Mouse (Mus musculus): Measurements from ENCODE around the gene Gstz1. TPM values are rescaled to one million over a fixed set of nuclear protein-coding genes. Genes with fewer than 3 reads are reported as not detected.

The Gstz1 gene
- total and polyA plus RNA-seq, 3 experiments = 7.2 to 71.9 (median 51.5) TPM

DNA sequence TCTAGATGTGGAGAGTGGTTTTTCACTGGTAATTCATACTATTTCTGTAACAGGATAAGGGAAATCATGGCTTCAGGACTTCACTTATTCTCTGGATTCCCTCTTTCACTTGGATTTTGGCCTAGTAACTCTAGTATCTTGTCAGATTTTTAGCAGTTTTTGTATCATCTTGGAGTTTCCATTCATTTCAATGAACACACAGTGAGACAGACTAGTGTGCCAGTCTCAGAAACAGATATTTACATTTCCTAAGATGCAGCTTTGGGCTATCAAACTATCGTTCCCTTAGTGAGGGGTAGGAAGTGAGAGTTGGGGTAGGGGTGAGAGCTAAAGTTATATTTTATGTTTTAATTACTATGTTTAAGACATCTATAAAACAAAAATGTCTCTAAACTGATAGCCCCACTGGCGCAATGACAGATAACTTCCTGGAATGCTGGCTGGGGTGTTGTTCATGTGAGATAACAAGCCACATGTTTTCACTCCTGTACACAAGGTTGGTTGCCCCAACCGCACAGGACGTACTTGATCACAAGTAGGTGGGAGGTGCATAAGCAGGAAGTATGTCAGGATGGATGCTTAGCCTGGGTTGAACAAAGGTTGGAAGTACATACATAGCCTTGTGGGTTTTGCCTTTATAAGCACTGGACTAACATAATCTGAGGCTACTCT is 24.9 kb upstream of the Gstz1 start:
- TF ChIP-seq TAL1 (conservative IDR thresholded peaks at IDR 0.05; ENCODE audit: low read depth, low read length) (peak; percentile 44), CTCF (IDR thresholded peaks at IDR 0.05; ENCODE audit: low read depth, low read length) (no peak)
- peak; percentile 86 for ATAC-seq (ENCODE audit: extremely low read depth, insufficient number of reproducible peaks, low FRiP score, poor library complexity, severe bottlenecking)
- DNase-seq (ENCODE audit: low spot score) = no peak
- no peaks in the 10 kb centered on the region for H3K27me3 ChIP-seq (ENCODE audit: insufficient read depth, low read length)
- H3K36me3 ChIP-seq (replicated peaks) = peaks cover 63% of the 10 kb centered on the region
- H3K4me3 ChIP-seq (ENCODE audit: low read depth, low read length) = no peak overlapping the region
- peaks cover 7% of the 10 kb centered on the region for H3K4me1 ChIP-seq (ENCODE audit: insufficient read depth, low read depth, low read length)
- no peaks in the 10 kb centered on the region for H3K9me3 ChIP-seq (replicated peaks)

- H3K9me3 ChIP-seq (replicated peaks) = no peaks in the 10 kb centered on the region
- ATAC-seq (ENCODE audit: extremely low read depth, insufficient number of reproducible peaks, low FRiP score, poor library complexity, severe bottlenecking) (no peak), DNase-seq (ENCODE audit: low spot score) (no peak)
- peaks cover 5% of the 10 kb centered on the region for H3K4me1 ChIP-seq (ENCODE audit: insufficient read depth, low read depth, low read length)
- no peaks in the 10 kb centered on the region for H3K27me3 ChIP-seq (ENCODE audit: insufficient read depth, low read length)
- no peak overlapping the region for H3K4me3 ChIP-seq (ENCODE audit: low read depth, low read length)
- H3K36me3 ChIP-seq (replicated peaks) = peaks cover 77% of the 10 kb centered on the region
- no peak for TF ChIP-seq GATA1 (IDR thresholded peaks at IDR 0.05; ENCODE audit: borderline replicate concordance, low read length)
- TF ChIP-seq GATA2 (IDR thresholded peaks at IDR 0.05; ENCODE audit: borderline replicate concordance, low read depth, low read length) = no peak
- TF ChIP-seq CTCF (IDR thresholded peaks at IDR 0.05; ENCODE audit: low read depth, low read length) = no peak
- no peak for TF ChIP-seq TAL1 (conservative IDR thresholded peaks at IDR 0.05; ENCODE audit: low read depth, low read length)
- no peak for TF ChIP-seq POLR2AphosphoS5 (IDR thresholded peaks at IDR 0.05; ENCODE audit: insufficient replicate concordance, low read depth, low read length)
These were observed 19.7 kb upstream of the Gstz1 start for GRCm38 (mm10) chr12:87127256-87127655.

- Histone ChIP-seq H3K4me3 (ENCODE audit: low read depth, low read length) (no peak overlapping the region), H3K4me1 (ENCODE audit: insufficient read depth, low read depth, low read length) (no peaks in the 10 kb centered on the region), H3K36me3 (replicated peaks) (peaks cover 74% of the 10 kb centered on the region), H3K9me3 (replicated peaks) (no peaks in the 10 kb centered on the region), H3K27me3 (ENCODE audit: insufficient read depth, low read length) (no peaks in the 10 kb centered on the region)
- DNase-seq (ENCODE audit: low spot score) = no peak
- no peak for ATAC-seq (ENCODE audit: extremely low read depth, insufficient number of reproducible peaks, low FRiP score, poor library complexity, severe bottlenecking)
- TF ChIP-seq TAL1 (conservative IDR thresholded peaks at IDR 0.05; ENCODE audit: low read depth, low read length) = no peak
- no peak for TF ChIP-seq POLR2AphosphoS5 (IDR thresholded peaks at IDR 0.05; ENCODE audit: insufficient replicate concordance, low read depth, low read length)
- no peak for TF ChIP-seq GATA2 (IDR thresholded peaks at IDR 0.05; ENCODE audit: borderline replicate concordance, low read depth, low read length)
- no peak for TF ChIP-seq CTCF (IDR thresholded peaks at IDR 0.05; ENCODE audit: low read depth, low read length)
- TF ChIP-seq GATA1 (IDR thresholded peaks at IDR 0.05; ENCODE audit: borderline replicate concordance, low read length) = no peak
These were observed 16.7 kb upstream of the Gstz1 start for GRCm38 (mm10) chr12:87130224-87130623.

- no peaks in the 10 kb centered on the region for H3K9me3 ChIP-seq (replicated peaks)
- no peak for ATAC-seq (ENCODE audit: extremely low read depth, insufficient number of reproducible peaks, low FRiP score, poor library complexity, severe bottlenecking)
These were observed 15.8 kb upstream of the Gstz1 start for GRCm38 (mm10) chr12:87131181-87131580.

GRCm38 (mm10) chr12:87131619-87132018 is 15.3 kb upstream of the Gstz1 start:
- Histone ChIP-seq H3K27me3 (ENCODE audit: insufficient read depth, low read length) (no peaks in the 10 kb centered on the region), H3K36me3 (replicated peaks) (peaks cover 78% of the 10 kb centered on the region), H3K4me1 (ENCODE audit: insufficient read depth, low read depth, low read length) (no peaks in the 10 kb centered on the region), H3K4me3 (ENCODE audit: low read depth, low read length) (no peak overlapping the region), H3K9me3 (replicated peaks) (no peaks in the 10 kb centered on the region)
- no peak for ATAC-seq (ENCODE audit: extremely low read depth, insufficient number of reproducible peaks, low FRiP score, poor library complexity, severe bottlenecking)
- no peak for DNase-seq (ENCODE audit: low spot score)
- no peak for TF ChIP-seq GATA1 (IDR thresholded peaks at IDR 0.05; ENCODE audit: borderline replicate concordance, low read length)
- TF ChIP-seq CTCF (IDR thresholded peaks at IDR 0.05; ENCODE audit: low read depth, low read length) = peak; percentile 24; the same call in 1 of the 2 replicates

More at GRCm38 (mm10) chr12:87131181-87131580, 15.8 kb upstream of the Gstz1 start:
- Histone ChIP-seq H3K27me3 (ENCODE audit: insufficient read depth, low read length) (no peaks in the 10 kb centered on the region), H3K36me3 (replicated peaks) (peaks cover 77% of the 10 kb centered on the region), H3K4me1 (ENCODE audit: insufficient read depth, low read depth, low read length) (no peaks in the 10 kb centered on the region), H3K4me3 (ENCODE audit: low read depth, low read length) (no peak overlapping the region)
- TF ChIP-seq TAL1 (conservative IDR thresholded peaks at IDR 0.05; ENCODE audit: low read depth, low read length) (no peak), CTCF (IDR thresholded peaks at IDR 0.05; ENCODE audit: low read depth, low read length) (no peak), POLR2AphosphoS5 (IDR thresholded peaks at IDR 0.05; ENCODE audit: insufficient replicate concordance, low read depth, low read length) (no peak), GATA1 (IDR thresholded peaks at IDR 0.05; ENCODE audit: borderline replicate concordance, low read length) (no peak), GATA2 (IDR thresholded peaks at IDR 0.05; ENCODE audit: borderline replicate concordance, low read depth, low read length) (no peak)
- no peak for DNase-seq (ENCODE audit: low spot score)

- Histone ChIP-seq H3K9me3 (replicated peaks) (no peaks in the 10 kb centered on the region), H3K4me3 (ENCODE audit: low read depth, low read length) (no peak overlapping the region), H3K27me3 (ENCODE audit: insufficient read depth, low read length) (no peaks in the 10 kb centered on the region), H3K4me1 (ENCODE audit: insufficient read depth, low read depth, low read length) (no peaks in the 10 kb centered on the region), H3K36me3 (replicated peaks) (peaks cover 77% of the 10 kb centered on the region)
- ATAC-seq (ENCODE audit: extremely low read depth, insufficient number of reproducible peaks, low FRiP score, poor library complexity, severe bottlenecking) (no peak), DNase-seq (ENCODE audit: low spot score) (no peak)
- TF ChIP-seq GATA2 (IDR thresholded peaks at IDR 0.05; ENCODE audit: borderline replicate concordance, low read depth, low read length) (no peak), TAL1 (conservative IDR thresholded peaks at IDR 0.05; ENCODE audit: low read depth, low read length) (no peak)
These were observed 14.8 kb upstream of the Gstz1 start for GRCm38 (mm10) chr12:87132210-87132609.

DNA sequence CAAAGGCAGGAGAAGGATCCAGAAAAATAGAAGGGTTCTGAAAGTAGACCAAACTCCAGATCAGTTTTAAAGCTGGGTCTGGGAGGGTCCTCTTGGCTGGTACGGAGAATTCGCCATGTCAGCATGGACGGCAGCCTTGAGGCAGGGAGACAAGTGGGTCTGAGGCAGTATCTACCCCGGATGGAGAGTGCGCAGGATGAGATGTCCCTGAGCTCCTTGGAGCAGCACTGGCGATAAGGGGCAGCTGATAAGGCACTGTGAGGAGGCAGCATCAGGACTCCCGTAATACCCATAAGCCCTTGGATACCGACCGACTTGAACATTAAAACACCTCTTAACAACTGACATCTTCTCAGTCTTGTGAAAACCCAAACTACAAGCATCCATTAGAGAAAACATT is 14.2 kb upstream of the Gstz1 start:
- Histone ChIP-seq H3K4me1 (ENCODE audit: insufficient read depth, low read depth, low read length) (no peaks in the 10 kb centered on the region), H3K36me3 (replicated peaks) (peaks cover 77% of the 10 kb centered on the region), H3K9me3 (replicated peaks) (no peaks in the 10 kb centered on the region), H3K27me3 (ENCODE audit: insufficient read depth, low read length) (no peaks in the 10 kb centered on the region), H3K4me3 (ENCODE audit: low read depth, low read length) (no peak overlapping the region)
- no peak for DNase-seq (ENCODE audit: low spot score)
- no peak for ATAC-seq (ENCODE audit: extremely low read depth, insufficient number of reproducible peaks, low FRiP score, poor library complexity, severe bottlenecking)
- TF ChIP-seq CTCF (IDR thresholded peaks at IDR 0.05; ENCODE audit: low read depth, low read length) (no peak), GATA1 (IDR thresholded peaks at IDR 0.05; ENCODE audit: borderline replicate concordance, low read length) (no peak)

Data from G1E (cell line).